Mouse (Mus musculus): Measurements from ENCODE around the gene H2al2a. TPM values are rescaled to one million over a fixed set of nuclear protein-coding genes. Genes with fewer than 3 reads are reported as not detected.

The H2al2a gene
- total RNA-seq, 1 experiment: not detected

GRCm38 (mm10) chr2:17989115-17989514 lies 7.6 kb downstream of the H2al2a start:
- H3K9ac ChIP-seq (ENCODE audit: insufficient read depth, low read depth, low read length, poor library complexity, severe bottlenecking): no peak overlapping the region
- H3K36me3 ChIP-seq (ENCODE audit: control insufficient read depth, insufficient read depth, low read length, poor library complexity, severe bottlenecking): peaks cover 2% of the 10 kb centered on the region; the same call in 1 of the 2 replicates
- H3K9me3 ChIP-seq (ENCODE audit: control insufficient read depth, insufficient read depth, low read depth, low read length): peaks cover 12% of the 10 kb centered on the region
- no peak overlapping the region for H3K4me3 ChIP-seq (ENCODE audit: insufficient read depth in 1 of 2, low read depth in 1 of 2, low read length in 2 of 2, poor library complexity in 1 of 2, severe bottlenecking in 1 of 2)
- no peak for TF ChIP-seq MAFK (IDR thresholded peaks at IDR 0.05; ENCODE audit: insufficient read depth, low read depth, low read length)
- peak; percentile 99 for TF ChIP-seq ZNF384 (IDR thresholded peaks at IDR 0.05; ENCODE audit: low read depth, low read length)
- TF ChIP-seq ZC3H11A (IDR thresholded peaks at IDR 0.05; ENCODE audit: borderline replicate concordance, low read depth, low read length): no peak
- 0 out of 2 replicates have a peak, but pooled peaks have one; percentile 31 for TF ChIP-seq HCFC1 (IDR thresholded peaks at IDR 0.05; ENCODE audit: borderline replicate concordance, insufficient read depth, low read length)
- peak; percentile 27; the same call in 1 of the 2 replicates for TF ChIP-seq CHD2 (IDR thresholded peaks at IDR 0.05; ENCODE audit: low read depth, low read length)
- H3K27ac ChIP-seq (ENCODE audit: insufficient read depth, low read depth, low read length, poor library complexity, severe bottlenecking): peak overlapping the region; percentile 92
- H3K4me1 ChIP-seq (ENCODE audit: control insufficient read depth in 2 of 2, insufficient read depth in 2 of 2, low read length in 2 of 2, poor library complexity in 1 of 2): peaks cover 7 to 14% of the 10 kb centered on the region in 2 experiments
- in situ Hi-C loops (cut with MboI; ENCODE audit: low sequenced_read_pairs in 2 of 2, unreplicated experiment in 2 of 2): no loop called here
- peak; percentile 85 for DNase-seq (ENCODE audit: low read depth, low spot score)

GRCm38 (mm10) chr2:17986694-17987093 lies 10.1 kb downstream of the H2al2a start:
- in situ Hi-C loops (cut with MboI; ENCODE audit: low sequenced_read_pairs in 2 of 2, unreplicated experiment in 2 of 2): no loop called here
- Histone ChIP-seq H3K9ac (ENCODE audit: insufficient read depth, low read depth, low read length, poor library complexity, severe bottlenecking) (no peak overlapping the region), H3K4me3 (ENCODE audit: insufficient read depth in 1 of 2, low read depth in 1 of 2, low read length in 2 of 2, poor library complexity in 1 of 2, severe bottlenecking in 1 of 2) (no peak overlapping the region), H3K27ac (ENCODE audit: insufficient read depth, low read depth, low read length, poor library complexity, severe bottlenecking) (no peak overlapping the region), H3K4me1 (ENCODE audit: control insufficient read depth in 2 of 2, insufficient read depth in 2 of 2, low read length in 2 of 2, poor library complexity in 1 of 2) (peaks cover 7 to 14% of the 10 kb centered on the region in 2 experiments), H3K9me3 (ENCODE audit: control insufficient read depth, insufficient read depth, low read depth, low read length) (peaks cover 20% of the 10 kb centered on the region), H3K36me3 (ENCODE audit: control insufficient read depth, insufficient read depth, low read length, poor library complexity, severe bottlenecking) (peaks cover 2% of the 10 kb centered on the region; the same call in 1 of the 2 replicates)
- no peak for DNase-seq (ENCODE audit: low read depth, low spot score)
- no peak for TF ChIP-seq MAFK (IDR thresholded peaks at IDR 0.05; ENCODE audit: insufficient read depth, low read depth, low read length)
- TF ChIP-seq CHD2 (IDR thresholded peaks at IDR 0.05; ENCODE audit: low read depth, low read length): no peak
- no peak for TF ChIP-seq HCFC1 (IDR thresholded peaks at IDR 0.05; ENCODE audit: borderline replicate concordance, insufficient read depth, low read length)

- DNase-seq (ENCODE audit: low read depth, low spot score): no peak
- H3K9ac ChIP-seq (ENCODE audit: insufficient read depth, low read depth, low read length, poor library complexity, severe bottlenecking): no peak overlapping the region
- peaks cover 19% of the 10 kb centered on the region for H3K9me3 ChIP-seq (ENCODE audit: control insufficient read depth, insufficient read depth, low read depth, low read length)
- H3K36me3 ChIP-seq (ENCODE audit: control insufficient read depth, insufficient read depth, low read length, poor library complexity, severe bottlenecking): peaks cover 4% of the 10 kb centered on the region; the same call in 1 of the 2 replicates
- TF ChIP-seq HCFC1 (IDR thresholded peaks at IDR 0.05; ENCODE audit: borderline replicate concordance, insufficient read depth, low read length) (no peak), ZC3H11A (IDR thresholded peaks at IDR 0.05; ENCODE audit: borderline replicate concordance, low read depth, low read length) (no peak), MAFK (IDR thresholded peaks at IDR 0.05; ENCODE audit: insufficient read depth, low read depth, low read length) (no peak), ZNF384 (IDR thresholded peaks at IDR 0.05; ENCODE audit: low read depth, low read length) (no peak), CHD2 (IDR thresholded peaks at IDR 0.05; ENCODE audit: low read depth, low read length) (no peak)
- no peak overlapping the region for H3K27ac ChIP-seq (ENCODE audit: insufficient read depth, low read depth, low read length, poor library complexity, severe bottlenecking)
- in situ Hi-C loops (cut with MboI; ENCODE audit: low sequenced_read_pairs in 2 of 2, unreplicated experiment in 2 of 2): no loop called here
- peaks cover 5 to 9% of the 10 kb centered on the region in 2 experiments for H3K4me1 ChIP-seq (ENCODE audit: control insufficient read depth in 2 of 2, insufficient read depth in 2 of 2, low read length in 2 of 2, poor library complexity in 1 of 2)
- H3K4me3 ChIP-seq (ENCODE audit: insufficient read depth in 1 of 2, low read depth in 1 of 2, low read length in 2 of 2, poor library complexity in 1 of 2, severe bottlenecking in 1 of 2): no peak overlapping the region
These were observed 12.0 kb downstream of the H2al2a start for GRCm38 (mm10) chr2:17984774-17985173.

GRCm38 (mm10) chr2:17982747-17983146 lies 14.0 kb downstream of the H2al2a start:
- Histone ChIP-seq H3K9ac (ENCODE audit: insufficient read depth, low read depth, low read length, poor library complexity, severe bottlenecking) (no peak overlapping the region), H3K9me3 (ENCODE audit: control insufficient read depth, insufficient read depth, low read depth, low read length) (peaks cover 19% of the 10 kb centered on the region), H3K36me3 (ENCODE audit: control insufficient read depth, insufficient read depth, low read length, poor library complexity, severe bottlenecking) (peaks cover 4% of the 10 kb centered on the region; the same call in 1 of the 2 replicates), H3K4me1 (ENCODE audit: control insufficient read depth in 2 of 2, insufficient read depth in 2 of 2, low read length in 2 of 2, poor library complexity in 1 of 2) (peaks cover 0 to under 1% of the 10 kb centered on the region in 2 experiments; a peak in 3 of 4 replicates), H3K27ac (ENCODE audit: insufficient read depth, low read depth, low read length, poor library complexity, severe bottlenecking) (peak overlapping the region; percentile 91; the same call in 1 of the 2 replicates), H3K4me3 (ENCODE audit: insufficient read depth in 1 of 2, low read depth in 1 of 2, low read length in 2 of 2, poor library complexity in 1 of 2, severe bottlenecking in 1 of 2) (no peak overlapping the region)
- DNase-seq (ENCODE audit: low read depth, low spot score): no peak
- in situ Hi-C loops (cut with MboI; ENCODE audit: low sequenced_read_pairs in 2 of 2, unreplicated experiment in 2 of 2): no loop called here
- 0 out of 2 replicates have a peak, but pooled peaks have one; percentile 45 for TF ChIP-seq CHD2 (IDR thresholded peaks at IDR 0.05; ENCODE audit: low read depth, low read length)
- no peak for TF ChIP-seq HCFC1 (IDR thresholded peaks at IDR 0.05; ENCODE audit: borderline replicate concordance, insufficient read depth, low read length)
- no peak for TF ChIP-seq MAFK (IDR thresholded peaks at IDR 0.05; ENCODE audit: insufficient read depth, low read depth, low read length)
- TF ChIP-seq ZC3H11A (IDR thresholded peaks at IDR 0.05; ENCODE audit: borderline replicate concordance, low read depth, low read length): no peak

Data from ES-E14 (cell line).